Mouse (Mus musculus) myocyte (in vitro differentiated cells): ENCODE data around the gene Tspan9. TPM values are rescaled to one million over a fixed set of nuclear protein-coding genes. Genes with fewer than 3 reads are reported as not detected.

Experiments
- H3K27me3 ChIP-seq: one replicate; pipeline ENCODE4 v1.6.1; 2011; ENCODE audit not compliant: control insufficient read depth, insufficient read depth, insufficient read length
- H3K36me3 ChIP-seq: one replicate; pipeline ENCODE4 v1.6.1; 2011; ENCODE audit not compliant: control insufficient read depth, insufficient read depth
- H3K4me2 ChIP-seq: one replicate; pipeline ENCODE4 v1.6.1; 2011; ENCODE audit warnings: low read depth, control low read depth
- H3K4me3 ChIP-seq: one replicate; pipeline ENCODE4 v1.5.1; 2011; ENCODE audit warnings: mild to moderate bottlenecking, control low read depth, moderate library complexity
- H3K79me2 ChIP-seq: one replicate; pipeline ENCODE4 v1.6.1; 2011; ENCODE audit not compliant: control insufficient read depth, insufficient read depth
- H3ac ChIP-seq: one replicate; pipeline ENCODE4 v1.6.1; 2011; ENCODE audit not compliant: control insufficient read depth, insufficient read length
- CEBPB ChIP-seq: IDR thresholded peaks from 2 replicates; pipeline ENCODE4 v1.6.1; 2011; ENCODE audit warnings: mild to moderate bottlenecking, moderate library complexity; ENCODE audit not compliant: poor library complexity, insufficient read depth, severe bottlenecking
- E2F4 ChIP-seq: IDR thresholded peaks from one replicate; pipeline ENCODE4 v1.6.1; 2011; ENCODE audit warnings: mild to moderate bottlenecking, control low read depth, moderate library complexity; ENCODE audit not compliant: insufficient read depth
- MAX ChIP-seq: IDR thresholded peaks from one replicate; pipeline ENCODE4 v1.6.1; 2011; ENCODE audit warnings: low read depth, mild to moderate bottlenecking, control low read depth
- MYOD1 ChIP-seq, 3 experiments: IDR thresholded peaks; one replicate each; pipeline ENCODE4 v1.6.1; 2011; ENCODE audit warnings: control low read depth in 2 of 3, low read depth in 2 of 3, mild to moderate bottlenecking in 2 of 3, moderate library complexity in 1 of 3; ENCODE audit not compliant: insufficient read length in 2 of 3, control insufficient read depth in 1 of 3
- MYOG ChIP-seq, 3 experiments: IDR thresholded peaks; one replicate each; pipeline ENCODE4 v1.6.1; 2011; ENCODE audit warnings: control low read depth in 2 of 3, low read depth in 2 of 3, mild to moderate bottlenecking in 2 of 3; ENCODE audit not compliant: insufficient read length in 2 of 3, control insufficient read depth in 1 of 3, insufficient read depth in 1 of 3
- POLR2A ChIP-seq: IDR thresholded peaks from one replicate; pipeline ENCODE4 v1.6.1; 2011; ENCODE audit warnings: low read depth, mild to moderate bottlenecking, control low read depth, moderate library complexity; ENCODE audit not compliant: insufficient read length
- POLR2AphosphoS2 ChIP-seq: IDR thresholded peaks from one replicate; pipeline ENCODE4 v1.6.1; 2011; ENCODE audit warnings: low read depth, control low read depth; ENCODE audit not compliant: insufficient read length
- REST ChIP-seq: IDR thresholded peaks from one replicate; pipeline ENCODE4 v1.6.1; 2011; ENCODE audit warnings: mild to moderate bottlenecking, control low read depth, moderate library complexity; ENCODE audit not compliant: insufficient read depth, insufficient read length
- SRF ChIP-seq: IDR thresholded peaks from one replicate; pipeline ENCODE4 v1.6.1; 2011; ENCODE audit warnings: low read depth; ENCODE audit not compliant: control insufficient read depth, insufficient read length
- TCF12 ChIP-seq: IDR thresholded peaks from one replicate; pipeline ENCODE4 v1.6.1; 2011; ENCODE audit warnings: mild to moderate bottlenecking, control low read depth; ENCODE audit not compliant: poor library complexity, insufficient read depth, severe bottlenecking
- TCF3 ChIP-seq: IDR thresholded peaks from one replicate; pipeline ENCODE4 v1.6.1; 2011; ENCODE audit warnings: low read depth, control low read depth; ENCODE audit not compliant: insufficient read length
- USF1 ChIP-seq: IDR thresholded peaks from one replicate; pipeline ENCODE4 v1.6.1; 2011; ENCODE audit warnings: low read depth, mild to moderate bottlenecking, control low read depth, moderate library complexity
- polyA plus RNA-seq: library from polyadenylated mRNA; unstranded; fragments of >200 nt; fragmentation: generic; extraction: Trizol; gene quantifications from one replicate; pipeline ENCODE4 v1.2.1, GENCODE M21; 2012; ENCODE audit warnings: missing spikeins

The Tspan9 gene
- polyA plus RNA-seq, 1 experiment: 227 TPM

GRCm38 (mm10) chr6:128131390-128131789 is 12.0 kb downstream of the Tspan9 start:
- Histone ChIP-seq H3K4me3 (no peak overlapping the region), H3K27me3 (no peaks in the 10 kb centered on the region), H3K4me2 (no peak overlapping the region), H3K36me3 (no peaks in the 10 kb centered on the region), H3K79me2 (no peaks in the 10 kb centered on the region), H3ac (no peak overlapping the region)
- no peak for TF ChIP-seq CEBPB
- no peak for TF ChIP-seq MYOG (IDR thresholded peaks at IDR 0.05; ENCODE audit: control insufficient read depth in 1 of 3, insufficient read depth in 1 of 3, insufficient read length in 2 of 3, low read depth in 2 of 3)
- TF ChIP-seq POLR2A: no peak
- TF ChIP-seq MYOD1 (IDR thresholded peaks at IDR 0.05; ENCODE audit: control insufficient read depth in 1 of 3, insufficient read length in 2 of 3, low read depth in 2 of 3): no peak
- no peak for TF ChIP-seq TCF3
- TF ChIP-seq POLR2AphosphoS2: no peak

GRCm38 (mm10) chr6:128130686-128131085 is 12.7 kb downstream of the Tspan9 start:
- H3K79me2 ChIP-seq: no peaks in the 10 kb centered on the region
- no peaks in the 10 kb centered on the region for H3K36me3 ChIP-seq
- TF ChIP-seq E2F4: no peak
- no peak for TF ChIP-seq MYOG (IDR thresholded peaks at IDR 0.05; ENCODE audit: control insufficient read depth in 1 of 3, insufficient read depth in 1 of 3, insufficient read length in 2 of 3, low read depth in 2 of 3)
- no peak for TF ChIP-seq POLR2AphosphoS2
- no peak for TF ChIP-seq POLR2A
- no peak for TF ChIP-seq MAX
- H3K27me3 ChIP-seq: no peaks in the 10 kb centered on the region
- no peak overlapping the region for H3K4me2 ChIP-seq
- H3K4me3 ChIP-seq: no peak overlapping the region
- H3ac ChIP-seq: no peak overlapping the region

GRCm38 (mm10) chr6:128129382-128129781 is 14.0 kb downstream of the Tspan9 start:
- Histone ChIP-seq H3K27me3 (no peaks in the 10 kb centered on the region), H3K36me3 (no peaks in the 10 kb centered on the region), H3ac (no peak overlapping the region), H3K79me2 (no peaks in the 10 kb centered on the region), H3K4me2 (no peak overlapping the region), H3K4me3 (no peak overlapping the region)
- TF ChIP-seq E2F4: no peak
- TF ChIP-seq TCF3: no peak
- no peak for TF ChIP-seq CEBPB
- no peak for TF ChIP-seq USF1
- no peak for TF ChIP-seq TCF12
- no peak for TF ChIP-seq POLR2A
- TF ChIP-seq SRF: no peak
- no peak for TF ChIP-seq POLR2AphosphoS2
- no peak for TF ChIP-seq REST
- TF ChIP-seq MAX: no peak
- TF ChIP-seq MYOD1 (IDR thresholded peaks at IDR 0.05; ENCODE audit: control insufficient read depth in 1 of 3, insufficient read length in 2 of 3, low read depth in 2 of 3): no peak
- no peak for TF ChIP-seq MYOG (IDR thresholded peaks at IDR 0.05; ENCODE audit: control insufficient read depth in 1 of 3, insufficient read depth in 1 of 3, insufficient read length in 2 of 3, low read depth in 2 of 3)

- Histone ChIP-seq H3K79me2 (no peaks in the 10 kb centered on the region), H3K4me2 (no peak overlapping the region), H3K27me3 (no peaks in the 10 kb centered on the region), H3ac (no peak overlapping the region), H3K4me3 (no peak overlapping the region), H3K36me3 (no peaks in the 10 kb centered on the region)
- TF ChIP-seq USF1 (no peak), POLR2AphosphoS2 (no peak), MYOD1 (IDR thresholded peaks at IDR 0.05; ENCODE audit: control insufficient read depth in 1 of 3, insufficient read length in 2 of 3, low read depth in 2 of 3) (no peak), TCF12 (no peak), POLR2A (no peak), SRF (no peak), REST (no peak), E2F4 (no peak), MYOG (IDR thresholded peaks at IDR 0.05; ENCODE audit: control insufficient read depth in 1 of 3, insufficient read depth in 1 of 3, insufficient read length in 2 of 3, low read depth in 2 of 3) (no peak), CEBPB (no peak), MAX (no peak), TCF3 (no peak)
These were observed 16.1 kb downstream of the Tspan9 start for GRCm38 (mm10) chr6:128127312-128127711.

GRCm38 (mm10) chr6:128126876-128127275 is 16.5 kb downstream of the Tspan9 start:
- H3K79me2 ChIP-seq: no peaks in the 10 kb centered on the region
- H3K36me3 ChIP-seq: no peaks in the 10 kb centered on the region
- H3K27me3 ChIP-seq: no peaks in the 10 kb centered on the region
- no peak overlapping the region for H3K4me2 ChIP-seq
- H3K4me3 ChIP-seq: no peak overlapping the region
- no peak overlapping the region for H3ac ChIP-seq
- TF ChIP-seq CEBPB (no peak), SRF (no peak), MAX (no peak), MYOG (IDR thresholded peaks at IDR 0.05; ENCODE audit: control insufficient read depth in 1 of 3, insufficient read depth in 1 of 3, insufficient read length in 2 of 3, low read depth in 2 of 3) (peak in 1 of 3 experiments; percentile 9), TCF3 (no peak)
